Mouse (Mus musculus) c-Kit-negative CD71-positive TER-119-positive erythroid progenitor cells, embryonic 14.5 days (primary cell): ENCODE results near the gene Clec4a3.
"Not testable (repeated sequence)": the region's sequence is repeated elsewhere in the genome, so short reads cannot be mapped to it uniquely, and the experiment has no call there.

Experiments
- DNase-seq: peaks from one replicate; pipeline ENCODE4 v3.0.0-alpha.2; 2013; ENCODE audit warnings: low read depth, low spot score

Gene Clec4a3

GRCm38 (mm10) chr6:122952401-122952800 is at the start of gene Clec4a3:
TSS of gene Clec4a3 (plus strand) at chr6:122952515.
- no peak for DNase-seq

GRCm38 (mm10) chr6:122919922-122920321 is 32.4 kb upstream of the Clec4a3 start:
- DNase-seq: no peak

- no peak for DNase-seq
These were observed 30.9 kb upstream of the Clec4a3 start, which contains the start of gene Clec4a1 for GRCm38 (mm10) chr6:122921451-122921850. TSS of gene Clec4a1 (plus strand) at chr6:122921848.

GRCm38 (mm10) chr6:122934845-122935244 is 17.5 kb upstream of the Clec4a3 start:
- DNase-seq: no peak

GRCm38 (mm10) chr6:122939618-122940017 is 12.7 kb upstream of the Clec4a3 start:
- no peak for DNase-seq

GRCm38 (mm10) chr6:122946760-122947159 is 5.6 kb upstream of the Clec4a3 start:
- no peak for DNase-seq

- DNase-seq: no peak
These were observed 12.2 kb downstream of the Clec4a3 start for GRCm38 (mm10) chr6:122964562-122964961.

- no peak for DNase-seq
These were observed 16.7 kb downstream of the Clec4a3 start for GRCm38 (mm10) chr6:122969048-122969447.

GRCm38 (mm10) chr6:122989876-122990437 is 37.6 kb downstream of the Clec4a3 start, which contains the start of gene Clec4a4:
TSS of gene Clec4a4 (plus strand) at chr6:122990367.
- no peak for DNase-seq

- DNase-seq: not testable (repeated sequence)
These were observed 52.4 kb downstream of the Clec4a3 start for GRCm38 (mm10) chr6:123004696-123005095.

GRCm38 (mm10) chr6:123005591-123005990 is 53.3 kb downstream of the Clec4a3 start:
- no peak for DNase-seq
